Mouse (Mus musculus) hindbrain, embryonic 13.5 days (tissue): ENCODE measurements around the gene Zbtb9. TPM values are rescaled to one million over a fixed set of nuclear protein-coding genes. Genes with fewer than 3 reads are reported as not detected.

Source experiments
- ATAC-seq: fragments of 200-750 bp; cut with Nextera tagmentation; 2 replicates; pipeline ENCODE4 v1.8.0; 2017; ENCODE audit warnings: moderate TSS enrichment; ENCODE audit not compliant: low FRiP score
- H3K27ac ChIP-seq: fragments of 300-500 bp; sonication (generic); 2 replicates; pipeline ENCODE4 v1.5.1; 2015; ENCODE audit warnings: inconsistent platforms, mild to moderate bottlenecking, moderate library complexity
- H3K27me3 ChIP-seq: fragments of 300-500 bp; sonication (generic); 2 replicates; pipeline ENCODE4 v1.6.1; 2015; ENCODE audit warnings: mild to moderate bottlenecking, inconsistent platforms
- H3K36me3 ChIP-seq: fragments of 300-500 bp; sonication (generic); 2 replicates; pipeline ENCODE4 v1.6.1; 2015; ENCODE audit warnings: mild to moderate bottlenecking, inconsistent platforms
- H3K4me1 ChIP-seq: fragments of 300-500 bp; sonication (generic); replicated peaks from 2 replicates; pipeline ENCODE4 v1.6.1; 2015; ENCODE audit warnings: inconsistent platforms
- H3K4me2 ChIP-seq: fragments of 300-500 bp; sonication (generic); 2 replicates; pipeline ENCODE4 v1.6.1; 2015; ENCODE audit warnings: inconsistent platforms, mild to moderate bottlenecking, moderate library complexity
- H3K4me3 ChIP-seq: fragments of 300-500 bp; sonication (generic); 2 replicates; pipeline ENCODE4 v1.5.1; 2015; ENCODE audit warnings: mild to moderate bottlenecking, inconsistent platforms
- H3K9ac ChIP-seq: fragments of 300-500 bp; sonication (generic); 2 replicates; pipeline ENCODE4 v1.6.1; 2015; ENCODE audit warnings: mild to moderate bottlenecking, inconsistent platforms
- H3K9me3 ChIP-seq: fragments of 300-500 bp; sonication (generic); 2 replicates; pipeline ENCODE4 v1.6.1; 2016; ENCODE audit warnings: inconsistent platforms
- WGBS: fragments of 180-500 bp; shearing (Covaris S2); methylation state at CpG from one replicate; pipeline ENCODE4 v1.1.7; 2015; 5-methylcytosine and 5-hydroxymethylcytosine counted together
- polyA plus RNA-seq: library from polyadenylated mRNA; unstranded; fragments of >200 nt; fragmentation: Nextera tagmentation; extraction: Ambion mirVana; gene quantifications from 2 replicates; pipeline ENCODE4 v1.2.1, GENCODE M21; 2015

Zbtb9 gene
- polyA plus RNA-seq, 1 experiment from 2014 or later: 17.8 TPM

DNA sequence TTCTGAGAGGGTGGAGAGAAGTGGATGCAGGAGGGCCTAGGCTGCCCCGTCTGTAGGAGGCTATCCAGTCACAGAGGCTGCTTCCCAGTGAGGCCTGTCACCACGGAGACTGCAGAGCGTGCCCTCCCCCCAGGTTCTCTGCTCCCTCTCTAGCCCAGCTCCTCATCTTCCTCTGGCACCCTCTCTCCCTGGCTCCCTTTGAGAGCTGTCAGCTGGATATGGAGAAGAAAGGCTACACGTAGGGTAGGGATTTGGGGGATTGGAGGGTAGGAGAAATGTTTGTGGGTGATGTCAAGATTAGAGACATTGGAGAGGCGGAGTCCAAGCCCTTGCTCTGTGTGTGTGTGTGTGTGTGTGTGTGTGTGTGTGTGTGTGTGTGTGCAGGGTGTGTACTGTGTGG lies 23.1 kb upstream of the Zbtb9 start:
- Histone ChIP-seq H3K4me3 (peak overlapping the region; percentile 69), H3K27me3 (no peaks in the 10 kb centered on the region), H3K27ac (peak overlapping the region; percentile 95), H3K4me1 (peaks cover 88% of the 10 kb centered on the region), H3K36me3 (peaks cover 3% of the 10 kb centered on the region), H3K9me3 (no peaks in the 10 kb centered on the region), H3K9ac (peak overlapping the region; percentile 89), H3K4me2 (peak overlapping the region; percentile 85)
- ATAC-seq: no peak
- WGBS: 21% methylated on average over 5 of the region's 5 CpGs

DNA sequence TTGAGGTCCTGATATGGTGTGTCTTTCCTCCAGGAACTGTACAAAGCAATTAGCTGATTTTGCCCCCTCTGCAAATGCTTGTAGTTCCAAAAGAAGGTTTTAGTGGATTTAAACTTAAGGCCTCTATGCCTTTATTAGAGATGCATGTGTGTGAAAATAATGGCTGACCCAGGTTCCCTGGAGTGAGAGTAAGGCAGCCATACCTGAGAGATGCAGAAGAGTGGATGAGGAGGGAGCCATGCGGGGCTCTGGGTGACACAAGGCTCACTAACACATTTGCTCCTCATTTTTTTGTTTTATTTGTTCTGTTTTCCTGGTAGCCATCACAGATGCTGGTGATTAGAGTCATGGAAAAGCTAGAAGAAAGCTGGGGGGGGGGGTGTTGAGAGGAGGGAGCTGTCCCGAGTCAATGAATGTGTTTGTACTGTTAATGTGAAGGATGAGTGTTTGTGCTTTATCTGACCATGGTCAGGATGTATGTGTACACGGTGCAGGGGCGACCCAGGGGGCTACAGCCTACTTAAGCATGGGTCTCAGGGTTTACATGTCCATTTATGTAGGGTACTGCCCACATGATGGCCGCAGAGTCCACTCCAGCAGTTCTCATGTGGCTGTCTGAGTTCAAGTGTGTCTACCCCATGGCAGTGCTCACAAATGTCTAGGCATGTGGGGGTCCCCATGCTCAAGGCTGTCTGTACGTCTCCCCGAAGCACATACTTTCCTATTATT lies 22.2 kb upstream of the Zbtb9 start:
- peak; percentile 6; the same call in 1 of the 2 replicates for ATAC-seq
- no peaks in the 10 kb centered on the region for H3K9me3 ChIP-seq
- peak overlapping the region; percentile 85 for H3K4me2 ChIP-seq
- H3K36me3 ChIP-seq: peaks cover 12% of the 10 kb centered on the region
- 34% methylated on average over 7 of the region's 7 CpGs for WGBS
- peak overlapping the region; percentile 95 for H3K27ac ChIP-seq
- peak overlapping the region; percentile 89 for H3K9ac ChIP-seq
- no peaks in the 10 kb centered on the region for H3K27me3 ChIP-seq
- peaks cover 83% of the 10 kb centered on the region for H3K4me1 ChIP-seq
- H3K4me3 ChIP-seq: peak overlapping the region; percentile 42

DNA sequence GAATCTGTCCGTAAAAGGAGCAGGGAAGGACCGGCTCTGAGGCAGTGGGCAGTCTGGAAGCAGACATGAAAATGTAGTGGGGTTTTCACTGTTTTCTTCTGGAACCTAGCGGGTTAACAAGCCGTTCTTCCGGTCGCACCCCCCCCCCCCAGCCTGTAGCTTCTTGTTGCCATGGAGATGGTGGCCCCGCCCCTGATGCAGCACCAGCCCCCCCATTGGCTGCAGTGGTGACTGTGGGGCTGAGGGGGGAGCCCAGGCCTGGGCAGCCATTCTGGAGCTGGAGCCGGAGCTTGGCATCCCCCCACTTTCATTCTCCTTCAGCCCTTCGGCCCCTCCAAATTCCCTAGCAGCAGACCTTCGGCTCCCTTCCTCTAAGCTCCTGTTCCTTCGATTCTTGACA lies 21.6 kb upstream of the Zbtb9 start:
- no peaks in the 10 kb centered on the region for H3K9me3 ChIP-seq
- under 1% methylated on average over 8 of the region's 11 CpGs for WGBS
- H3K36me3 ChIP-seq: peaks cover 19% of the 10 kb centered on the region
- no peaks in the 10 kb centered on the region for H3K27me3 ChIP-seq
- peak overlapping the region; percentile 89 for H3K9ac ChIP-seq
- peak; percentile 49 for ATAC-seq
- H3K4me1 ChIP-seq: peaks cover 76% of the 10 kb centered on the region
- peak overlapping the region; percentile 85 for H3K27ac ChIP-seq
- H3K4me2 ChIP-seq: peak overlapping the region; percentile 85
- H3K4me3 ChIP-seq: peak overlapping the region; percentile 42

DNA sequence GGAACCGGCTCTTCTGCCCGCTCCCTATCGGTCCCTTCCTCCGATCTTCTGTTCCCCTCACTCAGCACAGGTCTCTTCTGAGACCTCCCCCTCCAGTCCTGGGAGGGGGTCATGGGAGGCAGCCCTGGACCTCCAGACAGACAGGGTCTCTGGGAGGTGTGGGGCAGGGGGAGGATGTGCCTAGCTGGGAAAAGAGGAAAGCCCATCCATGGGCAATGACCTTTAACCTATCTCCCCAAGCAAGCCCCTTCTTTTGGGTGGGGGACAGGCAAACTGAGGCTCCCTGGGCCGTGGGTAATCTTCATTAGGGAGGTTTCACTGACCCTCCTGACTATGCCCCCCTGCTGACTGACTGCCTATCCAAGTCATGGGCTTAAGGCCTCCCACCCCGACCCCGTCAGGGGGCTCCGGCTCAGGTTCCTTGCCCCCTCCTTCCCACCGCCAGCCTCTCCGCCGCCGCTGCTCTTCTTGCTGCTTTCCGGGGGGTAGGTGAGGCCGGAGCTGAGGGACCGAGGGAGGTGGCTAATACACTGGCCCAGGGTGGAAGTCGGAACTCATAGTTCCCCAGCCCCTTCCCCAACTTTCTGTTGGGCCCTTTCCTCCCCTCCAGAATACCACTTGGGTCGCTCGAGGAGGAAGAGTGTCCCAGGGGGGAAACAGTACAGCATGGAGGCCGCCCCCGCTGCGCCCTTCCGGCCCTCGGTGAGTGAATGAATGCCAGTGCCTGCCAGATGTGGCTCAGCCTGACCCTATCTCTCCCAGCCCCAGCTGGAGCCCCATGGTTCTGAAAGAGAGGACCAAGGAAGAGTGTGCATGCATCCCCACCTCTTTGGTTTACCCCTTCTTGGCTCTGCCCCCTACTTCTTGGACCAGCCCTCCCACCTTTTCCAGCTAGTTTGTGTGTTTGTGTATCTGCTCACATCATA lies 20.8 kb upstream of the Zbtb9 start:
- H3K27ac ChIP-seq: peak overlapping the region; percentile 85
- H3K27me3 ChIP-seq: no peaks in the 10 kb centered on the region
- H3K9ac ChIP-seq: peak overlapping the region; percentile 89
- peak overlapping the region; percentile 42 for H3K4me3 ChIP-seq
- WGBS: 1% methylated on average over 21 of the region's 23 CpGs
- H3K4me2 ChIP-seq: peak overlapping the region; percentile 85
- H3K4me1 ChIP-seq: peaks cover 68% of the 10 kb centered on the region
- H3K9me3 ChIP-seq: no peaks in the 10 kb centered on the region
- no peak for ATAC-seq
- H3K36me3 ChIP-seq: peaks cover 27% of the 10 kb centered on the region

DNA sequence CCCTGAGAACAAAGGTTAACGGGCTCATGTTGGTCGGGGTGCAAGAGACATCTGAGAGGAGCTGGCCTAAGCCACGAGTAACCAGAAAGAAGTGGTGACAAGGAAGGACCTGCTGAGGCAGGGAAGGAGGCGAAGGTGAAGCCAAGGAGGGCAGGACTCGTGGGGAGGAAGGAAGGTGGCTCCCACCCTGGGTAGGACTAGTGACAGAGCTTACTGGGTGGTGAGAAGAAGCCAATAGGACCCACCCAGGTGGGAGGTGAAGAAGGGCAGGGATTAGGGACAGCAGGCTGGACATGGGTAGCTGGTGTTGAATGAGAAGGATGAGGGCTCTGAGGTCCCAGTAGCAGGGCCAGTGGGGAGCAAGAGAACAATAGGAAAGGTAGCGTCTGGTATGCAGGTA lies 19.8 kb upstream of the Zbtb9 start:
- Histone ChIP-seq H3K27me3 (no peaks in the 10 kb centered on the region), H3K9me3 (no peaks in the 10 kb centered on the region), H3K9ac (peak overlapping the region; percentile 89), H3K4me1 (peaks cover 61% of the 10 kb centered on the region), H3K27ac (peak overlapping the region; percentile 85), H3K4me2 (peak overlapping the region; percentile 85), H3K4me3 (peak overlapping the region; percentile 42), H3K36me3 (peaks cover 37% of the 10 kb centered on the region)
- ATAC-seq: no peak
- WGBS: 27% methylated on average over 6 of the region's 6 CpGs

DNA sequence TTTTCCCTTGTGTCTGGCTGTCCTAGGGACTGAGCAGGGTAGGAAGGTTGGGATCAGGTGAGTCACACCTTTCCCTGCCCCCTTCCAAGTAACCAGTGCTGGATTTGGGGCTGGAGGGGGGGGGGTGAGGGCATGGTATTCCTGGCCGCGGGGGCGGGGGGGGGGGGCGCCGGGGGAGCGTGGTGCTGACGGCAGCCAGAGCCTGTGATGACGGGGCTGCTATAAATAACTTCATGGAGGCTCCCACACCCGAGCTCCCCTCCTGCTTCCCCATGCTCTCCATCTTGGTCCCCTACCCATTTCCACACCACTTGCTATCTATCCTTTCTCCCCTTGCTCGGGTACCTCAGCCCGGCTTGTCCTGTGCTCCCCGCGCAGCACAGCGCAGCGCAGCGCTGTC lies 19.2 kb upstream of the Zbtb9 start:
- WGBS: 12% methylated on average over 12 of the region's 16 CpGs
- H3K27ac ChIP-seq: peak overlapping the region; percentile 85

DNA sequence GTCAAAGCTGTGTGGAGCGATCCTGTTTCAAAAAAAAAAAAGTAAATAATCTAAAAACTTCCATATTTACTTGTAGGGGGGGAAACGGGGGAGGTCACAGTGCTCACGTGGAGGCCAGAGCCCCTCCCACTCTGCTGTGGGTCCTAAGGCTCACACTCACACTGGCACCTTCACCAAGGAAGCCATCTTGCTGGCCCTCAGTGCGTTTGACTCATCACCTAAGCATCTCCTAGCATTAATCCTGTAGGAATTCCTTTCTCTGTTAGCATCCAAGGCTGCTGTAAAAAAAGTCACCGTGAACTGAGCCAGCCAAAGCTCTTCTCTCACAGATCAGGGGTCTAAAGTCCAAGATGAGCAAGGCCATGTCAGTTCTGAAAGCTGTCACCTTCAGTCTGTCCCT lies 16.7 kb upstream of the Zbtb9 start:
- Histone ChIP-seq H3K9ac (no peak overlapping the region), H3K27ac (no peak overlapping the region), H3K4me1 (peaks cover 37% of the 10 kb centered on the region), H3K9me3 (no peaks in the 10 kb centered on the region), H3K27me3 (no peaks in the 10 kb centered on the region), H3K4me2 (no peak overlapping the region), H3K4me3 (no peak overlapping the region), H3K36me3 (peaks cover 68% of the 10 kb centered on the region)
- ATAC-seq: no peak
- WGBS: 86% methylated on average over 5 of the region's 5 CpGs

More for the DNA sequence above, 19.2 kb upstream of the Zbtb9 start:
- Histone ChIP-seq H3K4me3 (peak overlapping the region; percentile 42), H3K9me3 (no peaks in the 10 kb centered on the region), H3K9ac (peak overlapping the region; percentile 89), H3K36me3 (peaks cover 42% of the 10 kb centered on the region), H3K27me3 (no peaks in the 10 kb centered on the region), H3K4me1 (peaks cover 61% of the 10 kb centered on the region), H3K4me2 (peak overlapping the region; percentile 85)
- ATAC-seq: no peak

DNA sequence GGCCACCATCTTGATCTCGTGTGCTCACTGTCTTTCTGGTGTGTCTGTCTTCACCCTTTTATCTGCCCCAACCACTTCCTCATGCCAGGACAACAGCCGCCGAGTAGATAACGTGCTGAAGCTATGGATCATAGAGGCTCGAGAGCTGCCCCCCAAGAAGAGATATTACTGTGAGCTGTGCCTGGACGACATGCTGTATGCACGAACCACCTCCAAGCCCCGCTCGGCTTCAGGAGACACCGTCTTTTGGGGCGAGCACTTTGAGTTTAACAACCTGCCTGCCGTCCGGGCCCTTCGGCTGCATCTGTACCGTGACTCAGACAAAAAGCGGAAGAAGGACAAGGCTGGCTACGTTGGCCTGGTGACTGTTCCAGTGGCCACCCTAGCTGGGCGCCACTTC lies 16.1 kb upstream of the Zbtb9 start:
- H3K9me3 ChIP-seq: no peaks in the 10 kb centered on the region
- peaks cover 31% of the 10 kb centered on the region for H3K4me1 ChIP-seq

DNA sequence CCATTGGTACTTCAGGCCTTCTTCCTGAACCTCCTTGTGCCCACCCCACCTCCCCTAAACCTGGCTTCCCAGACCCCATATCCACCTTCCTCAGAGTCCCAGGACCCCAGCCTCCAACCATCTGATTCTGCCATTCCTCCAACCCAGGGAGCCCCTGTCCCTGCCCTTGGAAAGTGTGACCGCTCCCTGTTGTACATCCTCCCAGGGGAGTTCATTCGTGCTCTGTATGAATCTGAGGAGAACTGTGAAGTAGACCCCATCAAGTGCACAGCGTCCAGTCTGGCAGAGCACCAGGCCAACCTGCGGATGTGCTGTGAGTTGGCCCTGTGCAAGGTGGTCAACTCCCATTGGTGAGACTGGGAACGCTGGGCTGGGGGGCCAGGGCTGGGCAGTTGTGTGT lies 15.1 kb upstream of the Zbtb9 start:
- Histone ChIP-seq H3K4me2 (no peak overlapping the region), H3K36me3 (peaks cover 83% of the 10 kb centered on the region), H3K27ac (no peak overlapping the region), H3K27me3 (no peaks in the 10 kb centered on the region), H3K4me1 (peaks cover 22% of the 10 kb centered on the region), H3K9ac (no peak overlapping the region), H3K4me3 (no peak overlapping the region), H3K9me3 (no peaks in the 10 kb centered on the region)
- ATAC-seq: no peak
- WGBS: 98% methylated on average over 5 of the region's 5 CpGs

More for the DNA sequence above, 16.1 kb upstream of the Zbtb9 start:
- Histone ChIP-seq H3K36me3 (peaks cover 74% of the 10 kb centered on the region), H3K9ac (no peak overlapping the region), H3K27ac (no peak overlapping the region), H3K4me3 (no peak overlapping the region), H3K27me3 (no peaks in the 10 kb centered on the region), H3K4me2 (no peak overlapping the region)
- ATAC-seq: no peak
- 93% methylated on average over 18 of the region's 18 CpGs for WGBS

DNA sequence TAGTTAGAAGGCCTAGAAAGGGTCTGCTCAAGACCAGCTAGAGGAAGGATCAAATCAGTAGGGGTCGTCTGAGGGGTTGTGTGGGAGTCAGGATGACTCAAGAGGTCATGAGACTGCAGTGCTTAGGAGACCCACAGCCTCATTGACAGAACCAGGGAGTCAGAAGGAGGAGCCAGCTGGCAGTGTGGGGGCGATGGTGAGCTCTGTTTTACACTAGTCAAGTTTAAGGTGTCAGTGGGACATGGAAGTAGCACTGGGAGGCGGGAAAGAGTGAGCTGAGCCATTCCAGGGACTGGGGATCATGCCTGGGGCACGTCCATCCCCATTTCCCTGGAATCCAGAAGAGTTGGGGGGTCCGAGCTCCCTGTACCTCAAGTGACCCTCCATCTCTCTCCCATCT lies 14.1 kb upstream of the Zbtb9 start:
- H3K27ac ChIP-seq: no peak overlapping the region
- peaks cover 90% of the 10 kb centered on the region for H3K36me3 ChIP-seq
- ATAC-seq: no peak
- 66% methylated on average over 5 of the region's 5 CpGs for WGBS
- H3K4me2 ChIP-seq: no peak overlapping the region
- H3K4me1 ChIP-seq: peaks cover 12% of the 10 kb centered on the region
- H3K9me3 ChIP-seq: no peaks in the 10 kb centered on the region
- H3K27me3 ChIP-seq: no peaks in the 10 kb centered on the region
- H3K9ac ChIP-seq: no peak overlapping the region
- no peak overlapping the region for H3K4me3 ChIP-seq

DNA sequence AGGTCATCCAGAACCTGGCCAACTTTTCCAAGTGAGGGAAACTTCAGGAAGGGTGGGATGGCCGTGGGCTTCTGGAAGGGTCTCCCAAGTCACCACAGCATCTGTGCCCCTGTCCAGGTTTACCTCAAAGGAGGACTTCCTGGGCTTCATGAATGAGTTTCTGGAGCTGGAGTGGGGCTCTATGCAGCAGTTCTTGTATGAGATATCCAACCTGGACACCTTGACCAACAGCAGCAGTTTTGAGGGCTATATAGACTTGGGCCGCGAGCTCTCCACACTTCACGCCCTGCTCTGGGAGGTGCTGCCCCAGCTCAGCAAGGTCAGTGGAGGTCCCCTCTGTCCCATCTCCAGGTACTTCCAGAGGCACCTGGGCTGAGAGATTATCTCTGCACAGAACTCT lies 13.2 kb upstream of the Zbtb9 start:
- H3K27me3 ChIP-seq: no peaks in the 10 kb centered on the region
- no peak overlapping the region for H3K27ac ChIP-seq
- 97% methylated on average over 4 of the region's 4 CpGs for WGBS
- ATAC-seq: no peak
- H3K9ac ChIP-seq: no peak overlapping the region
- H3K36me3 ChIP-seq: peaks cover 97% of the 10 kb centered on the region
- H3K4me3 ChIP-seq: no peak overlapping the region
- peaks cover 3% of the 10 kb centered on the region for H3K4me1 ChIP-seq
- H3K4me2 ChIP-seq: no peak overlapping the region
- H3K9me3 ChIP-seq: no peaks in the 10 kb centered on the region

DNA sequence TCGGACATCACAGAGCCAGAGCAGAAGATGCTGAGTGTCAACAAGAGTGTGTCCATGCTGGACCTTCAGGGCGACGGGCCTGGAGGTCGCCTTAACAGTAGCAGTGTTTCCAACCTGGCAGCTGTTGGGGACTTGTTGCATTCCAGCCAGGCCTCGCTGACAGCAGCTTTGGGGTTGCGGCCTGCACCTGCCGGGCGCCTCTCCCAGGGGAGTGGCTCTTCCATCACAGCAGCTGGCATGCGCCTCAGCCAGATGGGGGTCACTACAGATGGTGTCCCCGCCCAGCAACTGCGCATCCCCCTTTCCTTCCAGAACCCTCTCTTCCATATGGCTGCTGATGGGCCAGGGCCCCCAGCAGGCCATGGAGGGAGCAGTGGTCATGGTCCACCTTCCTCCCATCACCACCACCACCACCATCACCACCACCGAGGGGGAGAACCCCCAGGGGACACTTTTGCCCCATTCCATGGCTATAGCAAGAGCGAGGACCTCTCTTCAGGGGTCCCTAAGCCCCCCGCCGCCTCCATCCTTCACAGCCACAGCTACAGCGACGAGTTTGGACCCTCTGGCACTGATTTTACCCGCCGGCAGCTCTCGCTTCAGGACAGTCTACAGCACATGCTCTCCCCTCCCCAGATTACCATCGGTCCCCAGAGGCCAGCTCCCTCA lies 11.3 kb upstream of the Zbtb9 start:
- 90% methylated on average over 21 of the region's 21 CpGs for WGBS
- Histone ChIP-seq H3K4me2 (no peak overlapping the region), H3K4me1 (no peaks in the 10 kb centered on the region), H3K27ac (no peak overlapping the region), H3K9ac (no peak overlapping the region), H3K9me3 (no peaks in the 10 kb centered on the region), H3K36me3 (peaks cover 97% of the 10 kb centered on the region), H3K4me3 (no peak overlapping the region), H3K27me3 (no peaks in the 10 kb centered on the region)
- no peak for ATAC-seq
